Mouse (Mus musculus) heart, adult 8-10 months (tissue): Measurements from ENCODE around the gene Tubb1. TPM values are rescaled to one million over a fixed set of nuclear protein-coding genes. Genes with fewer than 3 reads are reported as not detected.

Experiments used
- DNase-seq: peaks from one replicate; pipeline ENCODE4 v3.0.0; 2022; ENCODE audit warnings: low spot score
- total RNA-seq, 4 experiments: library from RNA; stranded (reverse); gene quantifications; 2 replicates each; pipeline ENCODE4 v1.2.4; 2022

The Tubb1 gene
- total RNA-seq, 4 experiments from 2014 or later, result 4.1 to 10.8 (median 6.5) TPM

GRCm38 (mm10) chr2:174502321-174502720, 51.8 kb downstream of the Tubb1 start:
- DNase-seq, result no peak

GRCm38 (mm10) chr2:174502831-174503460, 52.5 kb downstream of the Tubb1 start:
- no peak for DNase-seq

Other genes starting within 250 kb of the Tubb1 start
- 1,000 to 10,000 TPM; 1,172 to 1,307 (median 1,221) TPM for gene Gnas, start 166.4 kb upstream of the Tubb1 start, total RNA-seq
- gene Gm20721, start 104.0 kb upstream of the Tubb1 start, total RNA-seq, result 1 to 10 TPM; 1.3 to 1.7 (median 1.5) TPM
- gene Nelfcd, start 34.9 kb upstream of the Tubb1 start, total RNA-seq, result 10 to 100 TPM; 27.3 to 28.7 (median 28.4) TPM
- 10 to 100 TPM; 23.2 to 31.4 (median 25.9) TPM for gene Ctsz, start 11.7 kb upstream of the Tubb1 start, total RNA-seq
- 1,000 to 10,000 TPM; 1,537 to 1,974 (median 1,684) TPM for gene Atp5e, start 13.4 kb downstream of the Tubb1 start, total RNA-seq
- gene Prelid3b, start 22.4 kb downstream of the Tubb1 start, total RNA-seq, result 10 to 100 TPM; 49.9 to 68.8 (median 58.7) TPM
- gene Zfp831, start 192.8 kb downstream of the Tubb1 start, total RNA-seq, result under 1 TPM; 0.03 to 0.14 (median 0.06) TPM